Mouse (Mus musculus) spleen, adult 2 months (tissue): ENCODE results near the gene Mrpl33. TPM values are rescaled to one million over a fixed set of nuclear protein-coding genes. Genes with fewer than 3 reads are reported as not detected.
"Not testable (repeated sequence)": the region's sequence is repeated elsewhere in the genome, so short reads cannot be mapped to it uniquely, and the experiment has no call there.

Experiments used
- DNase-seq, 2 experiments: peaks; one replicate each; pipeline versions ENCODE4 v3.0.0 to v3.0.0-alpha.2; 2012 to 2021; ENCODE audit warnings: low spot score in 2 of 2, low read depth in 1 of 2
- H3K27ac ChIP-seq: fragments of 200-500 bp; 2 replicates; pipeline ENCODE4 v1.5.1; 2012; ENCODE audit warnings: low read length, inconsistent platforms; ENCODE audit not compliant: insufficient read depth
- H3K27me3 ChIP-seq: fragments of 200-500 bp; 2 replicates; pipeline ENCODE4 v1.6.1; 2012; ENCODE audit warnings: mild to moderate bottlenecking, moderate library complexity, low read length, inconsistent platforms; ENCODE audit not compliant: control insufficient read depth, insufficient read depth
- H3K36me3 ChIP-seq: fragments of 200-500 bp; 2 replicates; pipeline ENCODE4 v1.6.1; 2012; ENCODE audit warnings: mild to moderate bottlenecking, low read length, inconsistent platforms; ENCODE audit not compliant: control insufficient read depth, insufficient read depth
- H3K4me1 ChIP-seq: fragments of 200-500 bp; 2 replicates; pipeline ENCODE4 v1.6.1; 2011; ENCODE audit warnings: inconsistent platforms; ENCODE audit not compliant: control insufficient read depth, insufficient read depth, insufficient read length
- H3K4me3 ChIP-seq: fragments of 200-500 bp; 2 replicates; pipeline ENCODE4 v1.5.1; 2011; ENCODE audit warnings: mild to moderate bottlenecking, inconsistent platforms; ENCODE audit not compliant: insufficient read depth, insufficient read length; ENCODE audit errors: extremely low read depth
- CTCF ChIP-seq: fragments of 200-500 bp; IDR thresholded peaks from 2 replicates; pipeline ENCODE4 v1.5.1; 2011; ENCODE audit warnings: mild to moderate bottlenecking, inconsistent platforms; ENCODE audit not compliant: insufficient read depth, insufficient read length, insufficient replicate concordance; ENCODE audit errors: extremely low read depth
- POLR2A ChIP-seq: fragments of 200-500 bp; IDR thresholded peaks from 2 replicates; pipeline ENCODE4 v1.6.1; 2011; ENCODE audit warnings: low read depth, low read length, inconsistent platforms
- WGBS: fragments of 180-500 bp; shearing (Covaris S2); methylation state at CpG from one replicate; pipeline ENCODE4 v1.1.7; 2018; 5-methylcytosine and 5-hydroxymethylcytosine counted together
- polyA plus RNA-seq: library from polyadenylated mRNA; depleted of rRNA; stranded (reverse); fragments of >200 nt; gene quantifications from 2 replicates; pipeline ENCODE4 v1.2.3, GENCODE M21; 2012

The Mrpl33 gene
- polyA plus RNA-seq, 1 experiment = 9.9 TPM

- Histone ChIP-seq H3K4me3 (no peak overlapping the region), H3K4me1 (no peaks in the 10 kb centered on the region), H3K27ac (no peak overlapping the region), H3K27me3 (no peaks in the 10 kb centered on the region), H3K36me3 (peaks cover 25% of the 10 kb centered on the region)
- TF ChIP-seq POLR2A (no peak), CTCF (no peak)
- DNase-seq = no peak
- 97% methylated on average over 3 of the region's 3 CpGs for whole genome bisulfite sequencing
These were observed 23.6 kb downstream of the Mrpl33 start for GRCm38 (mm10) chr5:31620326-31620725.

- Histone ChIP-seq H3K36me3 (peaks cover 7% of the 10 kb centered on the region), H3K27me3 (no peaks in the 10 kb centered on the region), H3K4me1 (no peaks in the 10 kb centered on the region), H3K27ac (no peak overlapping the region), H3K4me3 (no peak overlapping the region)
- TF ChIP-seq POLR2A (no peak), CTCF (no peak)
- DNase-seq = no peak
- WGBS = 67% methylated on average over 3 of the region's 3 CpGs
These were observed 30.4 kb downstream of the Mrpl33 start for GRCm38 (mm10) chr5:31627117-31627516.

DNA sequence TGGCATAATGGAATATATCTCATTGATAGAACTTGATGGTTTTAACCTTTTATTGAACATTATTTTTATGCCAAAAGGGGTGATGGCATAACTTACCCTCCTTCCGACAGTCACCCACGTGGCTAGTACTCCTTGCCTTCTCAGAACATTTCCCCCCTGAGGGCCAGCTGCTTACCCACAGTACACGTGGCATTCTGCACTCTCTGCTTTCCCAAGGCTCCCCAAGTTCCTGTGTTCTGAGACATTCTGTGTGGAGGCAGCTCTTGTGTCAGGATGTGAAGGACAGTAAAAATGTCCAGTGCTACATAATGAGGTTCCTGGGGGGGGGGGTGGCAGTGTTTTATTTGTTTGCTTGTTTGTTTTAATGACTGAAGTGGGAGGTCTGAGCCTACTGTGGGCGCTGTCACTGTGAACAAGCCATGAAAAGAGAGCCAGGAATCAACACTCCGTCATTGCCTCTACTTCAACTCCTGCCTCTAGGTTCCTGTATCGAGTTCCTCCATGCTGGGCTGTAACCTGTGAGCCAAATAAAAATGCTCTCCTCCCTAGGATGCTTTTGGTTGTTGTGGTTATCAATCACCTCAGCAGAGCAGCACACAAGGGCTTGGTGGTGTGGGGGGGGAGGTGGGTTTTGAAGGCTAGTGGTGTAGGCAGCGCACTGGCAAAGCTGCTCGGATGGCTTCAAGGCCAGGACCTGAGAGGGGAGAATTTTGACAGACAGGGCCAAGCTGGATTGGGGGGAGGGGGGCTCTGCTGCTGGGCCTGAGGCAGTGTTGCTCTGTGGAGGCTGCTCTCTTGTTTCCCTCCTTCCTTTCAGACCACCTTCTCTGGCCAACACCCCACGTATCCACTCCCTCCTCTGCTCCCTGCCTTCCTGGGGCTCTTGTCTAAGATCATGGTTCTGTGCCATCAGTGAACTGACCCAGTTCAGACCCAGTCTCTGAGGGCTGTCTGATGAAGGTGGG lies 31.1 kb downstream of the Mrpl33 start:
- TF ChIP-seq CTCF (no peak), POLR2A (no peak)
- DNase-seq = no peak

GRCm38 (mm10) chr5:31628555-31628954 lies 31.8 kb downstream of the Mrpl33 start:
- no peak for DNase-seq
- H3K27me3 ChIP-seq = no peaks in the 10 kb centered on the region
- no peak overlapping the region for H3K27ac ChIP-seq
- no peaks in the 10 kb centered on the region for H3K4me1 ChIP-seq
- TF ChIP-seq POLR2A = no peak
- no peak for TF ChIP-seq CTCF
- peaks cover 3% of the 10 kb centered on the region; the same call in 1 of the 2 replicates for H3K36me3 ChIP-seq
- WGBS = 89% methylated on average over 8 of the region's 8 CpGs
- no peak overlapping the region for H3K4me3 ChIP-seq

More for the DNA sequence above, 31.1 kb downstream of the Mrpl33 start:
- H3K27ac ChIP-seq = no peak overlapping the region
- no peaks in the 10 kb centered on the region for H3K27me3 ChIP-seq
- peaks cover 3% of the 10 kb centered on the region; the same call in 1 of the 2 replicates for H3K36me3 ChIP-seq
- WGBS = 78% methylated on average over 9 of the region's 9 CpGs
- H3K4me1 ChIP-seq = no peaks in the 10 kb centered on the region
- H3K4me3 ChIP-seq = no peak overlapping the region

- no peak overlapping the region for H3K4me3 ChIP-seq
- WGBS = 84% methylated on average over 5 of the region's 5 CpGs
- no peak for TF ChIP-seq CTCF
- no peak for TF ChIP-seq POLR2A
- DNase-seq = no peak
- H3K36me3 ChIP-seq = 0 out of 2 replicates have a peak, but pooled peaks cover 1% of the 10 kb centered on the region
- no peaks in the 10 kb centered on the region for H3K4me1 ChIP-seq
- no peaks in the 10 kb centered on the region for H3K27me3 ChIP-seq
- no peak overlapping the region for H3K27ac ChIP-seq
These were observed 33.3 kb downstream of the Mrpl33 start for GRCm38 (mm10) chr5:31630064-31630463.

DNA sequence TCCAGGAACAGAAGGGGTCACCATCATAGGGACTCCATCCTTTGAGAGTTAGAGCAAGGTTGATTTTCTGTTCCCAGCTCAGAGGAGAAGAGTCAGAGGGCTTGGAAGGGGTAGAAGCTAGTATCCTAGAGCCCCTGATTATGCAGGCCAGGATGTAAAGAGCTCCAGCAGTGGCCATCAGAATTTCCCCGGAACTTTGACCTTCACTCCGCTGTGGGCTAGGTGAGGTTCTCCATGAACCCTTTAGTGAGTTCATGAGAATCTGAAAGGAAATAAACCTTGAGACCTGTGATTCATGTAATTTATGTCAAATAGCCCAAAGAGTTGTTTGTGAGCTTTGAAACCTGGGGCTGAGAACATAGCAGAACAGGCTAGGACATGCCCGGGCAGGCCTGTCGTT lies 34.4 kb downstream of the Mrpl33 start:
- H3K27me3 ChIP-seq, DNase-seq, H3K36me3 ChIP-seq, H3K4me1 ChIP-seq, H3K27ac ChIP-seq, H3K4me3 ChIP-seq: not testable (repeated sequence)
- 95% methylated on average over 4 of the region's 4 CpGs for WGBS

GRCm38 (mm10) chr5:31634161-31634560 lies 37.4 kb downstream of the Mrpl33 start:
- WGBS = 84% methylated on average over 4 of the region's 4 CpGs

More at GRCm38 (mm10) chr5:31634161-31634560, 37.4 kb downstream of the Mrpl33 start:
- Histone ChIP-seq H3K4me3 (no peak overlapping the region), H3K4me1 (no peaks in the 10 kb centered on the region), H3K27me3 (no peaks in the 10 kb centered on the region), H3K36me3 (0 out of 2 replicates have a peak, but pooled peaks cover 1% of the 10 kb centered on the region), H3K27ac (no peak overlapping the region)
- no peak for DNase-seq
- TF ChIP-seq CTCF = no peak
- no peak for TF ChIP-seq POLR2A
